Mouse (Mus musculus) urinary bladder, adult 2 months (tissue): ENCODE measurements around the gene Synj2. TPM values are rescaled to one million over a fixed set of nuclear protein-coding genes. Genes with fewer than 3 reads are reported as not detected.

Experiments used
- DNase-seq: peaks from one replicate; pipeline ENCODE4 v3.0.0; 2022; ENCODE audit warnings: low spot score
- polyA plus RNA-seq: library from polyadenylated mRNA; depleted of rRNA; stranded (reverse); fragments of >200 nt; gene quantifications from 2 replicates; pipeline ENCODE4 v1.2.3, GENCODE M21; 2012

Synj2 gene
- polyA plus RNA-seq, 1 experiment, result 17.3 TPM

DNA sequence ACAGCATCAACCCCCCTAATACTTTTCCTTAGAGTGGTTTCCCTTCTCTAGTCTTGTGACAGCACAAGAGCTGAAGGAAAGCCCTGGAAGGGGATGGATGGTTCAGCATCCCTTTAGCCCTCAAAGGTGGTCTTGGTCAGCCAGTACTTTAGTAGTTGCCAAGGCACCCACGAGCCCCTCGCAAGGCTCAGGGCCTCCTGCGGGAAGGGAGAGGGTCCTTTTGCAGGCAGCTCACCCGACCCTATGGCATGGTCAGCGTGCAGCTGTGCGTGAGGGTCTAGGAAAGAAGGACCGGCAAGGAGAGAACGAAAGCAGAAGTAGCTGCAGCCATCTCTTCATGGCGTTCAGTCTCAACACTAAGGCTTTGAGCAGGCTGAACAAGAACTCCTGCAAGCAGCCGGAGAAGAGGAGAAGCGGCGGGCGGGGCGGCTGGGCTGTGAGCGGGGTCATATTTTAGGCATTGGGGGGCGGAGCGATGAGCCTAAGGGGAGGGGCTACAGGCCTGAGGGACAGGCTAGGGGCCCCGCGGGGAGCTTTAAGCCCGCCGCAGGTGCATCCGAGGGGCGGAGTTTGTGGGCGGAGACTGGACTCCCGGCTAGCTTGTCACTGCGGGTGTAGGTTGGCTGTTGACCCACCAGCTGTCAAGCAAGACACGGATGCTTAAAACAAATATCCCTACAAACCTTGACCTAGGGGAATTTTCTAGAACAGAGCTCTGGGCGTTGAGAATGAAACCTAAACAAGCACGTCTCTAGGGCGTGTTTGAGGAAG is 6.3 kb upstream of the Synj2 start:
- peak; percentile 64 for DNase-seq

DNA sequence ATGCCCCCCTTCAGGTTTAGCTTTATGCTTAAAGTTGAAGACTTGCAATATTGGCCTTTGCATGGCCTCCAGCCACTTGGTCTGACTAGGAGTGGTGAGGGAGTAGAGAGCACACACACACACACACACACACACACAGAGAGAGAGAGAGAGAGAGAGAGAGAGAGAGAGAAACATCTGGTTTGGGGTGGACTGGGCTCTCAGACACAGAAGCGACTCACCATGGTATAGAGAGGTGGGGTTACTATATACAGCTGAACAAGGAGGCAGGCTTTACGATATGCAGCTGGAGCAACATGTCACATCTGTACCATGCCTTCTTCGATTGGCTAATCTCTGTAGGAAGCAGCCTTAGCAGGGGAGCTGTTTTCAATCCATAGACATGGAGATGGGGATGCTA is 5.4 kb upstream of the Synj2 start:
- no peak for DNase-seq

DNA sequence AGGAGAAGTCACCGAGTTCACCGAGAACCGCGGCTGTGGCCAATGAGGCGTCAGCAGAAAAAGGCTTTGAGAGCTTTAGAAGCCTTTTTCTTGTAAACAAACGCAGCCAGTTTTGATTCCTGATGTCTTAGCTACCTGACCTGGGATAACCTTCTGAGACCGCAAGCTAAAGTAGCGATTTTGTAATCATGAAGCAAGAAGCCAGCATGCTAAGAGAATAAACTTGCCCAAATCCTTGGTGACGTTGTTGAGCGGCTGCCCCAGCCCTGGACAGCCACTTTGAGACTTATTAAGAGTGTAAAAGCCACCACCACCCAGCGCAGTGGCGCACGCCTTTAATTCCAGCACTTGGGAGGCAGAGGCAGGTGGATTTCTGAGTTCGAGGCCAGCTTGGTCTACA is 4.8 kb upstream of the Synj2 start:
- no peak for DNase-seq

DNA sequence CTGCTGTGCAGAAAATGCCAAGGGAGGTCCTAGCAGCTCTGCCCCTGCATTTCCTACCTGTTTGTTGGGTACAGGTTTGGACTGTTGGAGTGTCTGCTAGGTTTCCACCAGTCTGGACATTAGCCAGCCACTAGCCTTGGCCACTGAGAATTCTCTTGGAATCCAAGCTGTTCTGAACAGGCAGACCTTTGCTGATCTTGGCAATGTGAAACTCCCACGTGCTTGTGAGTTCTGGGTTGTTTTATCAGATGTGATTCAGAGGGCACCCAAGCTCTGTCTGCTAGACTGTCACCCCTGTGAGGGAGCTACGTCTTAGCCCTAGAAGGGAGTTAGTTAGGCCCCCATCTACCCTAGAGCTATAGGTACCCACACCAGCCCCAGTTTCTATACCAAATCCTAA is 3.6 kb upstream of the Synj2 start:
- no peak for DNase-seq

DNA sequence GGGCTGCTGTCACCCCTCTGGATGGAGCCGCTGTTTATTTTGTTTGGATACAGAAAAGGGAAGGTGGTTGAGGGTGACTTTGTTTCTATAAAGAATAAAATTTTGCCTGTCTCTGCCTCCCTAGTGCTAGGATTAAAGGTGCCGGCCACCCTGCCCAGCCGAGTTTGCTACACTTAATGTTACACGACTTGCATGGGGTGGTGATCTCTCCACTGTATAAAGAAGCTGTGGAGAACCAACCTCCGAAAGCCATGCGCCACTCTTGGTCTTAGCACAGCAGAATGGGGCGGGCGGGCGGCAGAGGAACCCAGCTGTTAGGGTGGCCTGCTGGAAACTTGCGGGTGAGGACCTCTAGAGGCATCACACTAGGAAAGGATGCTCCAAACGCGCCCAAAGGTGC is 1.2 kb upstream of the Synj2 start:
- DNase-seq, result no peak

DNA sequence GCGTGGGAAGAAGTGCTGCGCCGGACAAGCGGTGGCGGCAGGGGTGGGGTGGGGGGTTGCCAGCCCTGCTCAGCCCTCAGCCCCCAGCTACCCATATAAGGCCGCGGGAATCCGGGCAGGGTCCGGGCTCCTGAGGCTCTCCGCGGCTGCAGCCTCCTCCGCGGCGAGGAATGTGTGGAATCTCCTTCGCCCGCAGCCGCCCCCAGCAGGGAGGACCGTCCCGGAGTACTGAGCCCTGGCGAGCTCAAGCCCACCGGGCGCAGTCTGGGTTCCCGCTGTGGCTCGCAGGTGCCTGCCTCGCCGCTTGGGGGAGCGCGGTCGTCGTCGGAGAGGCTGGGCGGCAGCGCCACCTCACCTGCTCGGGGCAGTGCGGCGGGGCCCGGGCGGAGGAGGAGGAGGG is 288 bp upstream of the Synj2 start:
- peak; percentile 79 for DNase-seq

DNA sequence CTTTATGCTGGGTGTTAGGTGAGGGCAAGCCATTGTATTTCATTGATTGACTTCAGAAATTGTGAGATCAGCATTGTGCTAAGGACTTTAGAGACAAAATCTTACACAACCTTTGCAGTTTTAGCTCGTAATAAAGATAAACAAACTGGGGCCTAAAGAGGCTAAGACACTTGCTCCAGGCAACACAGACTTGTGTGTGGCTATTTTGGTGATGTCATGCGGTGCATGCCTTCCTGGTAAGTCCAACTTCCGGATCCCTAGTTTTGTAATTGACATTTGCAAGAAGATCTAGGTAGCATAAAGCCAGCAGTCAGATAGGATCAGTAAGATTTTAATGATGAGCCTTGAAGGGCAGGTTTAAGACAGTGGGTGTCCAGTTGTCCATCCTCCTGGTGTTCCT is 1.1 kb downstream of the Synj2 start:
- no peak for DNase-seq

DNA sequence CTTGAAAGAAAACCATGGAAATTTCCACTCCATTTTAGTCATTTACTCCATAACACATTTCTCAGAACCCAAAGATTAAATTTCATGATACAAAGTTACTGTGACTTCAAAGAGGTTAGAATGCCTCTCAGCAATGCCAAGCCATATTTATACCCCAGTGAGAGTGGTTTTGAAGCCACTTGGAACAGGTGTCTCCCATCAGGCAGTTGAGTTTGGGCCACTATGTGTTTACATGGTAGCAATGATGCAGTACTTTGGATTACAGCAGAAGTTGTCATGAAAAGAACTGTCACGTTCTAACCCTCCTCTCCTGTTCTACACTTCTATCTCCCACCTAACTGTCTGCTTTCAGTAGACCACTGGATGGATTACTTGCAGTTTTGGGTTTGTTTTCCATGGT is 2.0 kb downstream of the Synj2 start:
- no peak for DNase-seq

DNA sequence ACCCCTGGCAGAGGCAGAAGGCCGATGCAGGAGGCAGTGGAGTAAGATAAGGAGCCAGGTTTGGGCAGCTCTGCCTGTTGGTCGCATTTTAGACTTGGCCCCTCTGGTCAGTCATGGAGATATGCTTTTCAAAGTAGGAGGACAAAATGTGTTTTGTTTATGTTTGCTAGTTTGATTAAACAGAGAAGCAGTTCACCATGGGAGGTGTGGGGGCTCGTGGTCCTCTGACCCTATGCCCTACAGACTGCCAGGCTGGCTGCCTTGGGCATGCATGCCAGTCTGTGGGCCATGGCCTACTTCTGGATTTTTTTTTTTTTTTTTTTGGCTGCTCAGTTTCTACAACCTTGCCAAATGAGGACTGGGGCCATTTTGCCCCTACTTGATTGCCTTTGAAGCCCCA is 6.0 kb downstream of the Synj2 start:
- no peak for DNase-seq

DNA sequence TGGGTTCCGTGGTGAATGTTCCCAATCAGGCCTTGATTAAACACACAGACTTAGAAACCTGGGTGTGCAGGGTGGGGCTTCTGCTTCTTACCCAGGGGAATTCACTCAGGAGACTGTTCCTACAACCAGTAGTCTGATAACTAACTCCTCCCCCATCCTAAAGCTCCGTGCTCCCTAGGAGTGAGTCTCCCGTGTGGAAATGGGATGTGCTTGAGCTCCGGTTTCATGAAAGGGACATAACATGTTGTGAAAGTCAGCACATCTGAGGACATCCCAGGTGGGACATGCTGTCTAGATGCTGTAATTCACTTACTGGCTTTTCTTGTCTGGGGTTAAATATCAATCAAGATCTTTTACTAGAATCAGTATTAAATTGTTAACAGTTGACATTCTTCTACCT is 11.4 kb downstream of the Synj2 start:
- DNase-seq, result no peak

DNA sequence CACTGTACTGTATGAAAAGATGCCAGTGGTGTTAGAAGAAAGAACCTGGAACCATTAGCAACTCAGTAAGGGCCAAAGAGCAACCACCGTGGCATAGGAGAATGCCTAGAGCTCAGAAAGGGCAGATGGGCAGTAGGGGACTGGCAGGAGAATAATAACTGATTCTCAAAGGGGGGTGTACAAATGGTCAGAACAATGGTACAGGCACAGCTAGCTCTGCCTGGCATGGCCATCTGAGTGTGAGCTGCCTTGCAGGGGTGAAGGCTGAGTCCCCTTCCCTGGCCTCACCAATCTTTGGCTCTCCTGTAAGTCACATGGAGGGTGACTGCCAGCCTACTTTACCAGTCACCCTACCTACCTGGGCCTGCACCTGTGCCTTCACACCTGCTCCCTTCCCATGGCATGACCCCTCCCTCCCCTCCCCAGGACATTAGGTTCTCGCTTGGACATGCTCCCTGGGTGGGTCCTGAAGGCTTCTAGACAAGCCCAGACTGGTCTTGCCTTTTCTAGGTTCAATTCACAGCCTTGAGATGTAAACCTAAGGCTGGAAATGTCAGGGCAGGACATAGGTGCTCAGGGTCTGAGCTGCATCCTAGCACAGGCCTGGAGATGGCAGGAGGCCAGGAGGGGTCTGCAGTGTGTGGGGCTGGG is 15.4 kb downstream of the Synj2 start:
- no peak for DNase-seq

DNA sequence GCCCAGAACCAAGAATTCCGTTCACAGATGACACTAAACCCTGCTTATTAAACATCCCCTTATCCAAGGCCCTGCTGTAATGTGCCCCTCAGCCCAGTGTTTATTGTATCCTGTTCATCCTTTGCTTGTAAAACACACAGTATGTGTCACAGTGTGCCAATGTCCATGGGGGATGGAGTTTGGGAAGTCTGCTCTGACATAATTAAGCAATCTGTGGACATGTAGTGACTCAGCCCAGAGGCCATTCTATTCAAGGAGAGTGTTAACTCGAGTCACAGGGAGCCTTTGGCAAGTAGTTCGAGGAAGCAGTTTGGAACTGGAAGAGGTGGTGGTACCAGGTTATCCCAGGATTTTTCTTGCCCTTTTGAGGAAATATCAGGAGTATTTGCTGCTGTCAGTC is 16.0 kb downstream of the Synj2 start:
- DNase-seq, result no peak

DNA sequence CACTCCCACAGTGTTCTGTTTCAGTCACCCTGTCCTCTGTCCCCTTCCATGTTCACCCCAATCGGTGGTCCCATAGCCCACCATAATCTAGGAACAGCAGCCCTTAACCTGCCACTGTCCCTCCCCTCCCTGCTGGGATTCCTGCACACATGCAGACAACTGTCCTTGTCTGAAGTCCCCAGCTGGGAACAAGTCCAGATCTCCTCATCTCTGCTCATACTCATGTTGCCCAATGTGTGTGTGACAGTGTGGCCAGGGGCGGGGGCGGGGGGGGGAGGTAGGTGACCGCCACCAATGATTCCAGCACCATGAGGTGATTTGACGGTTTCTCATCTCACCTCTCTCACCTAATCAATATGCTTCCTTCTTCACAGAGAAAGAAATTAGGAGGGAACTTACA is 17.1 kb downstream of the Synj2 start:
- DNase-seq, result no peak

DNA sequence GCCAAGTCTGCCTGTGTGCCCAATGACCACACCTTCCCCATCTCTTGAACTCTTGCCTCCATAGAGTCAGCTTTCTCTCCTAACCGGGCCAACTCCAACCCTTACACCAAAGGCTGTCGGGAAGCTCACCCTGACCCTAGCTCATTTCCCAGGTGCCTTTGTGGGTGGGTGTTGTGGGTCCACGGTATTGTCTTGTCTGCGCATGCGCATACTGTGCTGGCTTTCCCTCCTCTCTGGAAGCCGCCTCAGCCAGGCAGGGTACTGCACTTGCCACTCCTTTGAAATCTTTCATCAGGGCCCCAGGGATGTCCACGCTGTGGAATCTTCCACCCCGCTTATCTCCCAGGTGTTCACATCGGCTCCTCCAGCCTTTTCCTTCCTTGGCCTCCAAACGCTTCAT is 17.6 kb downstream of the Synj2 start:
- no peak for DNase-seq

DNA sequence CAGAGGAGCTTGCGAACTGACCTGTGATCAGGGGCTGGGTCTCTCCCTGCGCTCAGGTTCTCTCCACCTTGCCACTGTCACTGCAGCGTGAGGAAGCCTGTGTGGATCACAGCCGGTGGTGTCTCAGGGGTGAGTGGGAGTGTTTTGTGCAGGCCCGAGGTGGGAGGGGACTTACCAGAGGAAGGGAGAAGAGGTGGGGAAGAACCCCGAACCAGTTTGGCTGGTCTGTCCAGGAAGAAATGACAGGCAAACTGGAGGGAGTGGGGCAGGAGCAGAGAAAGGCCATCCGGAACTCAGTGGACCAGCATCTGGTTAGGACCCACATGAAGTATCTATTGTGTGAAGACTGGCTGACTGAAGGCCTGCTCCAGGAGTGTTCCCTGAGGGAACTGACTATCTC is 18.0 kb downstream of the Synj2 start:
- DNase-seq, result no peak

DNA sequence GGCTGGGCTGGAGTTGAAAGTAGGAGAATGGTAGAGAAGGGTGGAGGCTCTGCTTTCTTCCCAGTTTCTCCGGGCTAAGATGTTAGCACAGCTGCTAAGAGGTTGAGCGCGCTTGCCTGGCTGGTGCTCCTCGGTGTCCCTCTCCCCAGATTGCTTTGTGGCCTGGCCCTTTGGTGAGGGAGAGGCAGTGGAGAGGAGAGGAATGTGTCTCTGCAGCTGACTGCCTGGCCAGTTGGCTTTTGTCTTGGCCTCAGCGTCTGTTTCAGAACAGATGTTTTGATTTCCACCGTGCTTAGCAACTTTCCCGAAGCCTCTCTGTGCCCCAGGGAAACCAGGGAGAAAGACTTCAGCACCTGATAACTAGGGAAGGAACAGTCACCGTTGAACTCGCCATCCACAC is 18.7 kb downstream of the Synj2 start:
- no peak for DNase-seq

DNA sequence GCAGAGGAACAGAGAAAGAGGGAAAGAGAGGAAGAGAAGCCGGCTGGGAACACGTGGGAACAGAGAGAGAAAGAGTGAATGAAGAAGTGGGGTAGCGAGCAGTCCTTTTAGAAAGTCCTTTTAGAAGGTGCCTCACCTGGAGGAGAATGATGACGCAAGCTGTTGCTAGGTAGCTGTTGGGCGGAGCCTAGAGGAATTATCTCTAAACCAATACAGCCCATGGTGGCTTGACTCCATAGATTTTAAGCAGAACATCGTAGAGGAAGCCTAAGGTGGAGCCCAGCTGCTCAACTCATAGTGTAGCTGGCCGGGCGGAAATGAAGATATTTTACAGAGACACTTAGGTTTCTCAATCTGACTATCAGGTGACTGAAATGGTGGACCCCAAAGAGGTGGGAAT is 22.7 kb downstream of the Synj2 start:
- DNase-seq, result no peak

DNA sequence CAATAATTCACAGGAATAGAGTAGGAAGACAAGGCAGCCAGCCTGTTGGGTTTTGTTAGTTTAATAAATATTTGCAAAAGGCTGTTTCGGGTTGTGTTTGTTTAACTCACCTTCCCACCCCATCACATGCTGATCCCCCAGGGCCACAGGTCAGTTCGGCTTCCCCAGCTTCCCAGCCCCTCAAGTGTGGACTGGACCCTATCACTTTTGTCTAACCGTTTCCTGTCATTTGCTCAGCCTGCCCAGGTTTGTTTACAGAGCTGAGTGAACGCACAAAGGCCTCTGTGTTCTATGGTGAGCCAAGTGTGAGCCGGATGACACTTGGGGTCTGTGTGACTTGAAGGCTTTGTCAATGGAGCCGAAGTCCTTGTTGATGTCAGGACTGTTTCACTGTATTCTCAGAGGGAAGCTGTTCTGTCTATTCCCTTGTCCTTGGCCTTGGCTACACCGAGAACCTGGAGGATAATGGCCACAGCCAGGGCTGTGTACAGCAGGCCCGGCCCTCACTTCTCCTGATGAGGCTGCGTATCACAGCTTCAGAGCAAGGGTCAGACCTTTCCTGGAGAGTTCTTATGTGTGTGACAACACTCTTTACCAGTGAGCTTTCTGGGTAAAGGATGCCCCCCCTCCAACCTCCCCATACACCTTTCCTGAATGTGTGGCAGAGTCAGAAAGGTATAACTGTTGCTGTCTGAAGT is 24.2 kb downstream of the Synj2 start:
- DNase-seq, result no peak

DNA sequence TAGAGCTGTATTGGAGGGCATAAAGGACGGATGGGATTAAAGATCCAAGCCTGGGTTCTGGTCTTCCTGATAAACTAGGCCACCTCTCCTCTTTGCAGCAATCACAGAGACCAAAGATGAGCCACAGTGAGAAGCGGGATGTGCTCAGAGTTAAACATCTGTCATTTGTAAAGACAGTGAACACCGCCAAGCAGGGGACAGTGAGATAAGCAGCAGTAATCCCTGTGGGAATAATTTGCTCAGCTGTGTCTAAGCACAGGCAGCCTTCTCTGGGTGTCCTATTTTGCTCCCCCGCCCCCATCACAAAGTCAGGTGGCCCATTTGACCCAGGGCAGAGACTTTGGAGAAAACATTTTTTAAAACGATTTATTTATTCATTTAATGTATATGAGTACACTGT is 25.6 kb downstream of the Synj2 start:
- no peak for DNase-seq

DNA sequence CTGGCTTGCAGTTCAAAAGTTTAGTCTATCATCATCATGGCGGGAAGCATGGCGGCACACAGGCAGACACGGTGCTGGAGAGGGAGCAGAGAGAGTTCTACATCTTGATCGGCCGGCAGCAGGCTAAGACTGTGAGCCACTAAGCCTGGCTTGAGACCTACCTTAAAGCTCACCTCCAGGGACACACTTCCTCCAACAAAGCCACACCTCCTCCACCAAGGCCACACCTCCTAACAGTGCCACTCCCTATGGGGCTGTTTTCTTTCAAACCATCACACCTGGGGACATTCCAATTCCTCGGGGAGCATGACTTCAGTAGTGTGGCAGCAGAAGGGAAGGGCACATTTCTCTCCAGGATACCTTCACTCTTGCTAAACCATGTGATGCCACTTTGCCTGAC is 27.5 kb downstream of the Synj2 start:
- no peak for DNase-seq

DNA sequence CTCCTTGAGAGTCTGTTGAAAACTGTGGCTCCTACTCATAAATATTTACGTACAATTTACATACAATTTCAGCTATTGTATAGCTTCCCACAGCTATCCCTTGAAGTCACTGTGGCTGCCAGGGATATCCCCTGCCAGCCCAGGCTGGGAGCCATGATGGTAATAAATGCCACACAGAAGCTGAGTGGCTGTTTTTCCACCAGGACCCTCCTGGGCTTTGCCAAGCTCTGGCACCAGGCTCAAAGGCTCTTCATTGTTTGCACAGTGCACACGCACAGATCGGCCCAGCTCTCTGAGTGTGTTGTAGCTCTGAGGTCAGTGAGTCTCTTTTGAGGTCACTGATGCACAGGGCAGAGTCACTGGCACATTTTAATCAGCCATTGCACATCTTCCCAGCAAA is 28.2 kb downstream of the Synj2 start:
- no peak for DNase-seq

DNA sequence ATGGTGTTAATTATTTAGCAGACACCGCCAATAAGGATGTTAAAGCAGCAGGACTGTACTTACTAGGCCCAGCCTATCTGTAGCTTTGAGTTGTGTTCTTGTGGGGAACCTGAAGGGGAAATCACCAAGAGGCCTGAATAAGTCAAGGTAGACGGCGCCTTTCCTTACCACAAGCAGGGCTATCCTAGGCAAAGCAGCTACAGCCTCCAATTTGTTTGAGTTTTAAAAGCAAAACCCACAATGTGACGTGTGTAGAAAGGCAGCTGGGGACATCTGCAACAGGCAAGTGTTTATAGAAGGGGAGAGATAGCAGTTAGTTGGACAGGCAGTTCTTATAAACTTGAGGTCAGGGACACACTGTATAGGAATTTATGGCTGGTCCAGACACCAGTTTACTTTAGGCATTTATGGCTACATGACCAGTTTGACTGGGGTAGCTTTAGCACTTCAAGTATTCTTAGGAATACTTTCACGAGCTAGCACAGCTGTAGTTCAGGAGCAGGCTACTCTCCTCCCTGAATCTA is 29.3 kb downstream of the Synj2 start:
- no peak for DNase-seq

DNA sequence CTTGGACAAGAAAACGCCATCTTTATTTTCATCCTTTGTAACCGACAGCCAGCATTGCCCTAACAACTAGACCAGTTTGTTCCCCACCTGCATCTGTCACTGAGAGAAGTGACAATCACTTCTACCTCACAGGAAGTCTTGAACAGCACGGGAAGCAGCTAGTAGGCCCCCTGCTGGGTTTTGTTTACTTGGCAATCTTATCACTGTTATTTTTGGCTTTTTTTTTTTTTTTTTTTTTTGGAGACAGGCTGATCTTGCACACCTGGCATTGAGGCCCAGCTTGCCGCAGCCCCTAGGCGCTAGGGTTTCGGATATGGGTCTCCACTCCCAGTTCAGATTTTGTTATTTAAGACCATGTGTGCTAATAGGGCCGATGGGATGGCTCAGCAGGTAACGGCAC is 32.5 kb downstream of the Synj2 start:
- DNase-seq, result no peak
